Mouse (Mus musculus) B cell, adult 2 months (primary cell): ENCODE measurements around the gene D430041D05Rik.
A peak's percentile ranks its signal among the peaks of the same experiment; 100 is the strongest.
"Not testable (repeated sequence)": the region's sequence is repeated elsewhere in the genome, so short reads cannot be mapped to it uniquely, and the experiment has no call there.

Experiments
- DNase-seq, 2 experiments: peaks; one replicate each; pipeline ENCODE4 v3.0.0; 2022

Gene D430041D05Rik

DNA sequence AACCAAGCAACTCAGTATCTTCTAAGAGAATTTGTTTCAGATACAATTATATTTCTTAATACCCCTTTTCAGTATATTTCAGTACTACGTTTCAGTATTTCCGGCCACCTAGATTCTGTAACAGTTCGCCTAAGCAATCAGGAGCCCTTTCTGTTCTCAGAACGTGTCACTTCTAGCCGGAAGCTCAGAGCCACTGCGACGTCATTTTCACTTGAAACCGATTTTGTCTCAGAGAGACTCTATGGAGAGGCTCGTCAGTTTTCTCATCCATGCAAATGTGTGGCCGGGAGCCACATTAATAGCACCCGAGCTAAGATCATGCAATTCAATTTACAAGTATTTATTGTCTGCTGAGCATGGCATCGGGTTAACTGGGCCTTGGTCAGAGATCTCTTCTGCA is 266.8 kb downstream of the D430041D05Rik start:
- no peak for DNase-seq

DNA sequence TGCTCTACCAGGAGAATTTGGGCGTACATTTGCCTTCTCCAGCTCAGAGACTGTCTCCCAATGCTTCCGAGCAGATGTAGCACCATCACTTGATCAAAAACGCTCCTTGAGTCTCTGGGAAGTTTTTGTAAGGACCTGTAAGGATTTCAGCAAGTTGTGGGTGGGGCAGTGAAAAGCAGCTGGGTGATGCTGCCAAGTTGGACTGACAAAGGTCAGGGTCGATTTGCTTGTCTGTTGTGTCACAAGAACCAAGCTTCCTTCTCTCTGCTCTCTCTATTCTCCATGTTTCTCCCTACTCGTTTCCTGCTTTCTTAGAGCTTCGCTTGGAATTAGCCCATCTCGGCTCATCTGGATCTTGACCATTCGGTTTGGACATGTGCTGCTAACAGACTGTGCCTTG is 268.7 kb downstream of the D430041D05Rik start:
- DNase-seq = no peak

DNA sequence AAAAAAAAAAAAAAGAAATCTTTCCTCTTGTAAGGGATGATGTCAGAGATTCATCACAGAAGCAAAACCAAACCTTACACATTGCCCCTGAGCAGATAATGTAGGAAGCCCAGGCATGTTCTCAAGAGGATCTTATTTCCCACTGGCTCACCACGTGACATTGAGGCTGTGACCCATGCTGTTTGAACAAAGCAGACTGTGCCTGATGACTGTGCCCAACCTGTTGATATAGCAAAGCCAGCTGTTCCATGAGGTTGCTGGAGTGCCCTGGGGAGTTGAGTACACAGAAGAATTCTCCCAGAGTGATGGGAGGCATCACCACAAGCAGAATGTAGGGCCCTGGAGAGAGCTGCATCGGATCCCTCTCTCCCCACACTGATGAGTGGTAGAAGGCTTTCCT is 274.9 kb downstream of the D430041D05Rik start:
- DNase-seq = no peak

DNA sequence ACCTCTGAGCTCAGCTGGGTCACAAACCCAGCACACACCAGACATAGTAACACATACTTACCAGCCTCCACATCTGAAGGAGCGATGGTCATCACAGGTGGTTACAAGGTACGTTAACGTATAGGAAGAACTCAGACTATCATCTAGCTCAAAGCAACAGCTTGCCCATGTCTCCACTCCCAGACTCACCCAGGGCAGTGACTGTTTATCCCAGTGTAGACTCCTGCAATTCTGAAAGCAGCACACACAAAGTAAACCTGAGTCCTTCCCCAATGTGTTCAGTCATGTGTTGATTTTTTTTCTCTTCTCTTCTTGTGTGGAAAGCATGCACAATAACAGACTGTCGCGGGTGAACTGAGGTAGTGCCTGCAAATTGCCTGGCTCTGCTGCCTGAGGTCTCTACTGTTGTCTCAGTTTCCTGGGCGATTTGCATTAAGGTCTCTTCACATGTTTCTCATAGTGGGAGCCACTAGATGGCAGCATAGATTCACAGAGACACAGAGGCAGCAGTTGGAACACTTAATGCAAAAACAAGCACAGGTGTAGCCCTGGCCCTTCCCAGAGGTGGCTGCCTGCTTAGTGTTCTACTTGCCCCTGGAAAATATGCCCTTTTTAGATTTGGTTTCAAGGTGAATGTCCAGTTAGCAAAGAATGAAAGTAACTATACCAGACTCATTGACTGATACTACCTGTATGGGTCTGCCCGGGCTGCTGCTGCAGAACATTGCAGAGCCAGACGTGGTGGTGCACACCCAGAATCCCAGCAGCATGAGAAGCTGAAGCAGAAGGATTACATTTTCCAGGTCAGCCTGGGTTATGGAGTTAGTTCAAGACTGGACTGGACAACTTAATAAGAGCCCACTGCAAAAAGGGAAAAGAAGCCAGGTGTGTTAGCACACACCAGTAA is 276.4 kb downstream of the D430041D05Rik start:
- DNase-seq = peak; percentile 56 to 58

DNA sequence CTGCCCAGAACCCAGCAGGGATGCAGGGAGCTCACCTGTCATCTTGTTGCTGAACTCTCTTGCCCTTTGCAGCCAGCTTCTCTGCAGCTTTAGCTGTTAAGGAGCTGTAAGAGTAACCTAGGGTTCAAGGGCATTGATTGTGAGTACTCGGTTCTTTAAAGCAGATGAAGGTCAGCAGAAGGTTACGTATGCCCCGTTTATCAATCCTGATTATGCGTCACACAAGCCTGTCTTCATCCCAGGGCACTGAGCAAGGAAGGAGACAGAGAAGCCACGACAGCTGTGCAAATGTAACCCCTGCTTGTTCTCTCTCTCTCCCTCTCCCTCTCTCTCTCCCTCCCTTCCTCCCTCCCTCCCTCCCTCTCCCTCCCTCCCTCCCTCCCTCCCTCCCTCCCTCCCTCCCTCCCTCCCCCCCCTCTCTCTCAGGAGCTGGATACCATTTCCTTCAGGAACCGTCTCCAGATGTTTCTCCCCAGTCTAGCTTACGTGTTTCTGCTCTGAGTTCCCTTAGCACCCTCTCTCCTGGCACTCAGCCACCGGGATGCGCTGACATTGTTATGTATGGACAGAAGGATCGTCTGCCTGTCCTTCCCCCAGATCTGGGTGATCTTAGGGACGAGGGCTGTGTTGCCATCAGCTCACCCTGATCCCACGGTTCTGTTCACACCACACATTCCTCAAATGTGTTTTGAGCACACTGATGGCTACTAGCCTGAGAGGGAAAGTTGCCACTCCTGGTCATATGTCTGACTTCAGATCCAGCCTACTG is 277.6 kb downstream of the D430041D05Rik start:
- DNase-seq = no peak

DNA sequence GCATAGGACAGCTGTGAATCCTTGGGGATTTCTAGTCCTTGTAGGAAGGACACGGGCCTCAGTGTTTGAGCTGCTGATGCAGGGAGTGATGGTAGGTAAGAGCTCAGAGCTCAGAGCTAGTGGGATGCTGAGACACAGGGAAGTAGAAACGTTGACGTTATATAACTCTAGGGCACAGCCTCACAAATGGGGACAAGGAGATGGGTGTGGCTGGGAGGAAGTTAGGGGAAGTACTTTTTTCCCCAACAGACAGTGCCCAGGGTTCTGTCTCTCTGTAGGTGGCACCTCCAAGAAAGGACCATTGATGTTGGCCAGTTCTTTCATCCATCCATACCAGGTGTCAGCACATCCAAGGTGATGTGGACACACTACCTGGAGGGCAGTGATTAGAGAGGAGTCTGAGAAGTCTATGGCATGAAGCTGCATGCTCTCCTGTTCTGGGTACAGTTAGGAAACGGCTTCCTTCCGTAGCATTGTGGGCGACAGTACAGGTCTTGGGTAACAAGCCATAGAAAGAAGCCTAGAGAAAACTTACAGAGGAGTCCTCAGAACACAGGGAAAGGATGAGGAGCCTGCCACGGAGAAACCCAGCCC is 278.4 kb downstream of the D430041D05Rik start:
- no peak for DNase-seq

DNA sequence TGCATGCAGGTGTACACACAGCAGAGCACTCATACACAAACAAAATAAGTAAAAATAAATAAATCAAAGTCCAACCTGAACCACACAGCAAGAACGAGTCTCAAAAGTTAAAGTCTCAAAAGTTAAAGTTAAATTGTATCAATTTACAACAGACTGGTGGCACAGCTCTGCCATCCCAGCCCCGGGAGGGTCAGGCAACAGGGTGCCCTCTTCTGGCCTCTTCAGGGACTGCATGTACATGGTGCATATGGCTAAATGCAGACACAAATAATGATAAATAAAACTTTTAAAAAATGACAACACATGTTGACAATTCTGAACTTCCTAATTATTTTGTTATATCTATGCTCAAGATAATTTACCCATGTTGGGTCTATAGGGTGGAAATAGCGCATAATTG is 279.8 kb downstream of the D430041D05Rik start:
- DNase-seq = peak; percentile 58 to 62

DNA sequence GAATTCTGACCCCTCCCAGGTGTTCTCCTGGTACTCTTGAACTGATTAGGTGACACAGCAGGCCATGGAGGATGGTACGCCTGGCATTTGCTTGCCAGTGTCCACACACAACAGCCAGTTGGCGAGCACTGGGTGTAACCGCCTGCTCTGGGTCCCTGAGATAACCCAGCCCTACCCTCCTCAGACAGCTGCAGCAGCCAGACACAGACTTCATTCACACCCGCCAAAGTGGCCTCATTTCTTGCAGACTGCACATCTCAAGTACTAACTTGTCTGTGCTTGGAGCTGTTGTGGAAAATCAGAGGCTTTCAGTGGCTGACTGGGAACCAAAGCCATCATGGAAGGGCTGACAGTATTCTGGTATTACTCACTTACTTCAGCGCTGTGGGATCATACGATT is 280.6 kb downstream of the D430041D05Rik start:
- DNase-seq = no peak

DNA sequence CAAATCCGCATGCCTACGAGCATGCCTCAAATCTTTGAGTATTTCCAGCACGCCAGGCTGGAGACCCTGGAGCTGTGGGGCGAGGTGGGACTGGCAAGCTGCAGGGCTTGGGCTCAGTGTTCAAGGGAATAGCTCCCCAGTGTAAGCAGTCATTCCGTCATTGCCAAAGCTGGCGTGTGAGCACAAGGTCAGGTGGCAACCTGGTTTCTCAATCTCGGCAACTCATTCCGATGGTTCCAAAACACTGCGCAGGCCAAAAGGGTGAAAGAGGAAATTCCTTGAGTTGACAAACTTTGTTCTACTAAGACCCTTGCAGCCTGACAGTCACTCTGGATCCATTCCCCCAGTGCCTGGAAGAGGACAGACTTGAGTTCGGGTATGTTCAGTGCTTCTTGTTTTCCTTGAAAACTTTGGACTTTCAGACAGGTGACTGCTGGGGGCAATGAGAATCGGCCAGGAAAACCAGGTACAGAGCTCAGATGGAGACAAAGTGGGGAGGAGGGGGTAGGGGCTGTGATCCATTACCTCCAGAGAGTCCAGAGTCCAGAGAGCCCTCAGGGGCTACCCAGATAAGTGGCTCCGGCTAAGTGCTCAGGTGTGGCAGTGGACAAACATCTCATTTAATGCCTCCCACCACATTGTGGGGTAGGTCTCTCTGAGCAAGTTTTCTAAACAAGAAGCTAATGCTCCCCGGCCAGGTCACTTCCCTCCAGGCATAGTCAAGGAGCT is 281.8 kb downstream of the D430041D05Rik start:
- DNase-seq = no peak

DNA sequence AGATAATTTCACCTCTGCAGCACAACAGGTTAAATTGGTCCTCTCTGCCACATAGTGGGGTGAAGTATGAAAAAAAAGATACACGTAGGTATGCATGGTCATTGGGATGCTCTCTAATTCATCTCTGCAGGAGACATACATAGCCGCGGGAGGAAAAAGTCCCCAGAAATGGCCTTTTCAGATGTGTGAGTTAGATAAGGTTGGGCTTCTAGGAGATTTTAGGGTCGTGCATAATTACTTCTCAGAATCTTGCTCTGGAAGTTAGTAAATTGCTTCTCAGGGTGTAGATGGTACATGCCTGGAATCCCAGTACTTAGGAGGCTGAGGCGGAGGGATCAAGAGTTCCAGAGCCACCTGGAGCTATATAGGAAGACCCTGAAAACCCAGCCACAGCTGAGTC is 286.7 kb downstream of the D430041D05Rik start:
- no peak for DNase-seq

DNA sequence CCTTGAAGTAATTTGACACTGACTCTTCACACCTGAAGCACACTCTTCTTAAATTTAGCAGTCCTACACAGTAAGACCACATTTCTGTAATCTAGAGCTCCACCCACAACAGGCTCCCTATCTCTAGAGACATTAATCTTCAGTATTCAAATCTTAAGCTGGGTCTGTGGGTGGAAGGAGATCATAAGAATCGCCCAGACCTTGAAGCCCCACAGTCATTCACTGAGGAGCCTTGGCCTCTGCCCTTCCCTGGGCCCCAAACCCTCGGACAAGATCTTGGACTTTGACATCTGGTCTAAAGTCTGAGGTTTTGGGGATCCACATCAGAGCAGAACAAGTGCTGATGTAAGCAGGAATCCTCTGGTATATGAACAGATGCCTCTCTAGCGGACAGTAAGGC is 287.3 kb downstream of the D430041D05Rik start:
- DNase-seq = peak; percentile 4 to 7

DNA sequence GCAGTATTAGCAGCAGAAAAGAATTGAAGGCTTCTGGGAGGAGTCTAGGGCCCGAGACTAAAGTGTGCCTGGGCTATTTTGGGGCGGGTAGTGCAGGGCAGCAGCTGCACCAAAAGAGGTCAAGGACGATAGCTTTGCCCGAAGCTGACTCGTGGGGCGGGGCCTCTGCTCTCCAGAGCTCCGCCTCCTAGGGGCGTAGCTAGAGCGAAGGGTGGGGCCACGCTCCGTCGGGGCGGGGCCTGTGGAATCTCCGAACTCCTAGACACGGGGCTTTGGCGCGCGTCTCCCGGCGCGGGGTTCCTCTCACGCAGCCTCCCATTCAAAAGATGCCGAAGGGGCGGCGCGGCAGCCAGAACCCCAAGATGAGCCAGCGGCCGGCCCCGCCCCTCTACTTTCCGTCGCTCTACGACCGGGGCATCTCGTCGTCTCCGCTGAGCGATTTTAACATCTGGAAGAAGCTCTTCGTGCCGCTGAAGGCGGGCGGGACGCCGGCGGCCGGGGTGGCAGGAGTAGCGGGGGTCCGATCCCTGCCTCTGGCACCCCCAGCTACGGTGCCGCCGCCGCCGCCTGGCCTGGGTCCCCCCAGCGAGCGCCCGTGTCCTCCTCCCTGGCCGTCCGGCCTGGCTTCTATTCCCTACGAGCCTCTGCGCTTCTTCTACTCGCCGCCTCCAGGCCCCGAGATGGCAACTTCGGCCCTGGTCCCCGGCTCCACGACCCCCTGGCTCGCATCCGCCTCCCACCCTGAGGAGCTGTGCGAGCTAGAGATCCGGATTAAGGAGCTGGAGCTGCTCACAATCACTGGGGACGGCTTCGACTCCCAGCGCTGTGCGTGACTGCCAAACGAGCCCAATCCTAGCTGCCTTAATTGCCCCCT is 288.1 kb downstream of the D430041D05Rik start, which contains the start of gene A930018P22Rik:
A930018P22Rik (plus strand) TSS at position 265 of the 874 bp plus-strand sequence.
- DNase-seq = peak; percentile 85 to 87

DNA sequence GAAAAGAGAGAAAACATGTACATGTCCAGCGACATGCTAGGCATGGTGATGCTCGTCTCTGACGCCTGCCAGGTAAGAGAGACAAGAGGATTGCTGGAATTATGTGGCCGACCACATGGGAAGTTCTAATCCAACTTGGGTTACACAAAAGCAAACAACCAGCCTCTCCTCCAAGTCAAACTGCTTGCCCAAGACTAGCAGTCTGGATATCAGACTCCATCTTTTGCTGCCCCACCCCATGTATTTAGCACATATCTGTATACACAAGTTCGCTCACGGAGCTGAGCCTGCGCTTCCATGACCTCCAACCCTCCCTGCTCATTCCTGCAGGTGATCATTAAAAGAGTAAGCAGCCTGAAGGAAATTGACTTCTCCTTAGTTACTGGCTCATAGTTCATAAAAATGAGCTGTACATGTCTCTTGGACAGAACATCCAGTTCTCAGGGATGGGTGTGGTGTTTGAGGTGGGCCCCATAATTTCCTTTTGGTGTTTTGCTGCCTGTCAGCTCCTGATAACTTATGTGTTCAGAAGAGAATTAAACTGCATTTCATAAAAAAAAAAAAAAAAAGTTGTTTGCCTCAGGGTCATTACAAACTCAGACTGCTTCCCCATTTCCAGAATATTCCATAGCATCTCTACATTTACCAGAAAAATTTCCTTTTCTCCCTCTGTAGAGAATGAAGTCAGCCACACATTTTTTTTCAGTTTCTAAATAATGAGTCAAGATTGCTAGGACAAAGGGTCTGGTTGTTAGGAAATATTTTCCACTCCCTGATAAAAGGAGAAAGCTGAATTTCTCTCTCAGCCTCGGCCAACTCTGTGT is 288.9 kb downstream of the D430041D05Rik start:
- DNase-seq = no peak

DNA sequence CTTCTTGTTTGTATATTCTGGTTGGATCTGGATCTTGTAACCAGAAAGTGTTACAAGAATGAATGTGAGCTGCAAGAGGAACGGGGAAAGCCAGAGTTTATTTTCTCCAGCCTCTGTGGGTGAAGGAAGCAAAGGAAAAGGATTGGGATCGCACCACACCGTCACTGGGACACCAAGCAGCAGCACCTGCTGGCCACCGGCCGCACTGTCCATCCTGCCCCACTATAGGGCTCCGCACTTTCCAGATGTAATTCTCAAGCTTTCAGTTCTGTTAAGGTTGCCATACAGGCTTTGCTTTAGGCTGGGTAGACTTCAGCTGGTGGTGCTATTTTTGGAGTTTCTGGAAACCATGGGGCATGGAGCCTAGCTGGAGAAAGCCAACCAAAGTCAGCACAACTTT is 290.5 kb downstream of the D430041D05Rik start:
- no peak for DNase-seq

DNA sequence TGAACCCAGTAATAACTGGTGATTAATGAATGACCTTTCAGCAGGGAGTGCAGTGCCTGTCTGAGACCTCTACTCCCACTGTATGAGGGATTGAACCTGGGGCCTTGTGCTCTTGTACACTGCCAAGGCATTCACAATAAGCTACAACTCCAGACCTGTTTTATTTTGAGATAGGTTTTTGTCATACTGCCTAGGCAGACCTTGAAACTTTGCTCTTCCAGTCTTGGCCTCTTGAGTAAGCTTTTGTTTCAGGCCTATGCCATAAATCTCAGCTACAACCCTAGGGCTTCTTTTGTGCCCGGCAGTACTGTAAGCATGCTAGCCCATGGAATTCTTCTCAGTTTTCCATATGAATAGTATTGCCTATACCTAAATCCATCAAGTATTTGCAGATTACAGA is 291.7 kb downstream of the D430041D05Rik start:
- DNase-seq = no peak

DNA sequence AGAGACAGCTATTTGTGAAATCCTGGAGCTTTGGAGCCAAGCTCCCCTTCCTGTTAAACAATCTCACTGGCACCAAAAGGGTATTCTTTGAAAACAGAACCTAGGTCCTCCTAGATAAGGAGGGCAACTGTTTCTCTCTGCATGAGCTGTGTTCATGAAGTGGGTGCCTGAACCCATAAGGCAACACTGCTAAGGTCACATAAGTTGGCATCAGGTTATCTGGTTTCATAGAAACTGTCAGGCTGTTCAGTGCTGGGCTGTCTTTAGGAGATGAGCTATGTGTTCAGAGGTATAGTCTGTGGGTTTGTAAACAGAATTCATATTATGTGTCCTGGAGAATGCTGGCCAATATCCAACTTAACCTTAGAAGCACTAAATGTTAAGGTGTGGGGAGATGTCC is 293.6 kb downstream of the D430041D05Rik start:
- DNase-seq = not testable (repeated sequence)

DNA sequence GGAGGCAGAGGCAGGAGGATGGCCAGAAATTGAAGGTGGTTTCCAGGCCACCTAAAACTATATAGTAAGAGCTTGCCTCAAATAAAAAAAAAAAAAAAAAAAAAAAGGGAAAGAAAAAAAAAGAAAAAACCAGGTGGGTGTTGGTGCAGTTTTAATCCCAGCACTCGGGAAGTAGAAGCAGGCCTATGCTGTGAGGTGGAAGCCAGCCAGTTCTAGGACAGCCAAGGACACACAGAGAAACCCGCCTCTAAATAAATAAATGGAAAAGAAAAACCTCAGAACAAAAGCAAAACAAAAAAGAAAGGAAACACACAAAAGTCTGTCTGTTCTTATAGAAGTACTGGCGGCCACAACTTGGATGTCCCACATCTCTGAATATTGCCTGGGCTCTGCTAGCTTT is 295.9 kb downstream of the D430041D05Rik start:
- DNase-seq = no peak

DNA sequence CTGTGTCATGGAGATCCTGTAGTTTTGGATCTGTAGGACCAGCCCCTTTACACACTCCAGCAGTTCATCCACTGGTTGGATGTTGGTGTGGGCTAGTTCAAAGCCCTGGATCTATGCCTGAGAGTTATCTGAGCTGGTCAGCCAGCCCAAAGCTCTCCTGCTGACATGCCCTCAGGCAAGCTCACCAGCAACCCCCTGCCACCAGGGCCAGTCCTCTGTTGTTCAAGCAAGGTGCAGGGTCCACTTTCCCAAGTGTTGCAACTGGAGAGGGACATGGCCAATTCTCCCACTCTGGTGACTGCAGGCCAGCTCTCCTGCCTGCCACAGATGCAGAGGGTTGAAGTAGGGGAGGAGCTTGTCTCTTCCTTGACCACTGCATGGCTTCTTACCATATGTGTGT is 297.2 kb downstream of the D430041D05Rik start:
- not testable (repeated sequence) for DNase-seq

DNA sequence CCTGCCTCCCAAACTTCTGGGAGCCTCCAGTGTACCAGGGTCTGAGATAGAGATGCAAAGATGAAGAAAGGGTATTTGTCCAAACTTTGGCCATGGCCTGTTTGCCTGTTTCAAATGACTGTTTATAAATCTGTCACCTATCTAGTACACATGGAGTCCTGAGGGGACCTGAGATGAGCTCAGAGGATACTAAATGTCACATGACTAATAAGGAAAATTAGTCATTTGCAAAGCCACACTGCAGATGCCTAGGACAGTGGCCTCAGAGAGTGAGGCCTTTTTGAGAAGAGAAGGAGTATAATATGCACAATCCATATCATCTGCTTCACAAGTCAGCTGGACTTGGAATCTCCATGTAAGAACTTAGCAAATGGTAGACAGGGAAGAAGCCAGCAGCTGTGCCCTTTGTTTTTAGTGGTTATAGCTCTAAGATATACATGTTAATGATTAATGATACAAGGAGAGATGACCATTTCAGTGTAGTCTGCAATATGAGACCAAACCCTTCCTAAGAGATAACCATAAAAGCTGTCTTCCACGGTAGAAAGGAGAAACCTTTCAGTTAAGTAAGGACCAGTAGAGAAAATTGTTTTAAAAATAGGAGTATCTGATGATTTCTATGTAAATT is 299.5 kb downstream of the D430041D05Rik start:
- DNase-seq = not testable (repeated sequence)

DNA sequence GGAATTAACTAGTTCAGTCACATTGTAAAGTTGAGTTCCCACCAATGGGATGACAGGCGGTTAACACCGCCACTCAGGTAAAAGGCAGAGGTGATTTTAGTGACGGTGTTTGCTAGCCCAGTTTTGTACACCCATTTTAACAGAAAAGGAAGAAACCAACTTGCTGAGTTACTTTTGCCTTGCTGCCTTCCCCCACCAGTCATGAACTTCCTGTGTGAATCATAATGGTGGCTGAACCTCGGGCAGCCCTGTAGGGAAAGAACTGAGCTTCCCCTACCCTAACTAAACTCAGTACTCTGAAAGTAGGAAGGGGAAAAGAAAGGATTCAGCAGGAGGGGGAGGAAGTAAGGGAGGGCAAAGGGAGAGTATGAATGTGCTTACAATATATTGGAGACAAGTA is 300.8 kb downstream of the D430041D05Rik start:
- DNase-seq = no peak
